Mouse (Mus musculus) lung, postnatal 10 days (tissue): Measurements from ENCODE around the gene Vezt.

ENCODE experiments used
- DNase-seq: peaks from one replicate; pipeline ENCODE4 v3.0.0; 2021

The Vezt gene

GRCm38 (mm10) chr10:94035658-94036374, at the start of gene Vezt, which contains the start of gene Fgd6:
TSS of gene Vezt (minus strand) at chr10:94035817.
TSS of gene Fgd6 (plus strand) at chr10:94036001.
- peak; percentile 100 for DNase-seq

GRCm38 (mm10) chr10:94082040-94082734, 46.6 kb upstream of the Vezt start:
- no peak for DNase-seq

- DNase-seq = no peak
These were observed 45.1 kb upstream of the Vezt start for GRCm38 (mm10) chr10:94080740-94081139.

GRCm38 (mm10) chr10:94076966-94077825, 41.6 kb upstream of the Vezt start:
- no peak for DNase-seq

GRCm38 (mm10) chr10:94072916-94073465, 37.4 kb upstream of the Vezt start:
- DNase-seq = no peak

GRCm38 (mm10) chr10:94072261-94072915, 36.8 kb upstream of the Vezt start:
- peak; percentile 75 for DNase-seq

- no peak for DNase-seq
These were observed 36.0 kb upstream of the Vezt start for GRCm38 (mm10) chr10:94071641-94072040.

GRCm38 (mm10) chr10:94068701-94069100, 33.1 kb upstream of the Vezt start:
- no peak for DNase-seq

GRCm38 (mm10) chr10:94066896-94067295, 31.3 kb upstream of the Vezt start:
- DNase-seq = no peak

GRCm38 (mm10) chr10:94062357-94062756, 26.7 kb upstream of the Vezt start:
- DNase-seq = no peak

- no peak for DNase-seq
These were observed 24.6 kb upstream of the Vezt start for GRCm38 (mm10) chr10:94060190-94060589.

- DNase-seq = no peak
These were observed 24.0 kb upstream of the Vezt start for GRCm38 (mm10) chr10:94059618-94060055.

GRCm38 (mm10) chr10:94056487-94056886, 20.9 kb upstream of the Vezt start:
- no peak for DNase-seq

- no peak for DNase-seq
These were observed 15.1 kb upstream of the Vezt start for GRCm38 (mm10) chr10:94050736-94051135.

- DNase-seq = no peak
These were observed 13.5 kb upstream of the Vezt start for GRCm38 (mm10) chr10:94049121-94049520.

- DNase-seq = peak; percentile 51
These were observed 12.4 kb upstream of the Vezt start for GRCm38 (mm10) chr10:94047845-94048559.

GRCm38 (mm10) chr10:94047024-94047423, 11.4 kb upstream of the Vezt start:
- no peak for DNase-seq

- DNase-seq = no peak
These were observed 9.7 kb upstream of the Vezt start for GRCm38 (mm10) chr10:94045301-94045700.

GRCm38 (mm10) chr10:94043908-94044307, 8.3 kb upstream of the Vezt start:
- no peak for DNase-seq

- DNase-seq = no peak
These were observed 3.0 kb upstream of the Vezt start for GRCm38 (mm10) chr10:94038366-94039260.

GRCm38 (mm10) chr10:94037596-94037995, 2.0 kb upstream of the Vezt start:
- no peak for DNase-seq
